Mouse (Mus musculus): ENCODE measurements around the gene Lrrc26. TPM values are rescaled to one million over a fixed set of nuclear protein-coding genes. Genes with fewer than 3 reads are reported as not detected.
A peak's percentile ranks its signal among the peaks of the same experiment; 100 is the strongest.

The Lrrc26 gene
- polyA plus RNA-seq, 1 experiment from 2014 or later = 6.9 TPM

GRCm38 (mm10) chr2:25303931-25304656, 14.4 kb downstream of the Lrrc26 start:
- Histone ChIP-seq H3K4me1 (peaks cover 10% of the 10 kb centered on the region; the same call in 1 of the 2 replicates), H3K9me3 (no peaks in the 10 kb centered on the region), H3K27ac (no peak overlapping the region), H3K9ac (no peak overlapping the region), H3K36me3 (no peaks in the 10 kb centered on the region), H3K4me3 (replicated peaks) (peak overlapping the region; percentile 45; the same call in 1 of the 2 replicates), H3K4me2 (peak overlapping the region; percentile 95), H3K27me3 (replicated peaks) (peaks cover 47% of the 10 kb centered on the region)
- WGBS = 63% methylated on average over 7 of the region's 7 CpGs
- ATAC-seq (ENCODE audit: insufficient read depth, low FRiP score, low read depth) = no peak

DNA sequence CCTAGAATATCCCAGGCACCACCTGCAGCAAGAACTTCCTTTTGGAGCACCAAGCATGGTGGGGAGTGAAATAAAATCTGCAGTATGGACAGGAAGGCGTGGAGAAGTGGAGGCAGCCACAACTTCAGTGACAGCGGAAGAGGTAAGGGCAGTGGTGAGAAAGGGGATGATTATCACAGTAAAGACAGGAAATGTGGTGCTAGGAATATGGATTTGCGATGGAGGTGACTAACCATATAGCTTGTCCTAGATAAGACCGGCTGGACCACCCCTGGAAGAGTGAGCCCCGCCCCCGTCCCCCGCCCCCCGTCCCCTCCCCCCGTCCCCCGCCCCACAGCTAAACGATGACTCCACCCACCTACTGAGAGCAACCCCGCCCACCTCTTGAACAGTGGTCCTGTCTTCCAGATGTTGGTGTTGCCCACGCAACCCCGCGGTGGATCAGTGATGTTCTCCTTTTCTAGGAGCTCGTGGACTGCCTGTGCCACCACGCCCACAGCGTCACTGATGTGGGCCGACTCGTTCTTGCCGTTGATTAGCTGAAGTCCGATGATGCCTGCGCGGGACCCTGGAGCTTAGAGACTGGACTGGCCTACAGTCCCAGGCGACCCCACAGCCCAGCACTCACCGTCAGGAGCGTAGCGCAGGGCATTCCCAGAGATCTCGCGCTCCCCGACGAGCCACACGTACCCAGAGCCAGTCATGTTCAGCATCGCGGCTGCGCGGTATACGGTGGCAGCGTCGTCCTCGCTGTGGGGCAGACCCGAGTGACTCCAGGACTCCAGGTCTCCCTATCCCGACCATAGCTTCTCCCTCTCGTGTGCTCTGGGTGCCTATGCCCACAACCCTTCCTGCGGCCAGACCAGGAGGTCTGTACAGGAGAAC, 15.2 kb downstream of the Lrrc26 start:
- Histone ChIP-seq H3K36me3 (no peaks in the 10 kb centered on the region), H3K9ac (0 out of 2 replicates have a peak overlapping the region, but pooled peaks have one; percentile 7), H3K27me3 (replicated peaks) (peaks cover 48% of the 10 kb centered on the region), H3K4me1 (peaks cover 10% of the 10 kb centered on the region; the same call in 1 of the 2 replicates), H3K4me2 (peak overlapping the region; percentile 95), H3K27ac (no peak overlapping the region), H3K9me3 (no peaks in the 10 kb centered on the region), H3K4me3 (replicated peaks) (peak overlapping the region; percentile 45)
- ATAC-seq (ENCODE audit: insufficient read depth, low FRiP score, low read depth) = peak; percentile 56
- 2% methylated on average over 40 of the region's 45 CpGs for WGBS

DNA sequence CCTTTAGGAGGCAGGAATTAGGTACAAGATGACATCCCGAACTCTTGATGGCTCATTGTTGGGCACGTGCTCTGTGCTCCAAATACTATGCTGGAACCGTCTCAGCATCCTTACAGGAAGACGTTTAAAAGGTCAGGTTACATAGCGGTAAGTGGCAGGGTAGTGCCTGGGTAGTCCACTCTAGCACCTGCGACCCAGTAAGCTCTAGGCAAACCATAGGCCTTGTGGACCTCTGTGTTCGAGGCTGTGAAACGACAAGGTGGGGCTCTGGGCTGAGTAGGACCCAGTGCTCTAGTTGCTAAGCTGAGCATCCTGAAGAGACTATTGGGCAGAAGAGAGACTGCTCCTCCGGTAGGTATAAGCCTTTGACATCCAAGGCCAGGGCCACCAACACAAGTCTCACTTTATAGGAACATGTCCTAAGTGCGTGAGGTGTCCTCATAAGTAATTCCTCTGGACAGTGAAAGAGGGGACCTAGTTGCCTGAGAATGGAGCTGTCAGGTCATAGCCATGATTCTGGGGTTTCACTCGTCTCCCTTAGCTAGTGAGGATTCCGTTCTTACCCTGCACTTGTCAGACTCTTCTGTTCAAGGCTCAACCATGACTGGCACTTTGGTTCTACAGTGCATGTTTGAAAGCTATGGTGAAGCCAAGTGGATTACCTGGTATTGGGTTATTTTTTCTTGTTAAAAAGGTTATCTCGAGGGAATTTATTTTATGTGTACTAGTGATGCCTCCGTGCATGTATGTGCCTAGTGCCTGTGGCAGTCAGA, 16.1 kb downstream of the Lrrc26 start:
- H3K4me3 ChIP-seq (replicated peaks) = peak overlapping the region; percentile 45
- H3K4me1 ChIP-seq = peaks cover 10% of the 10 kb centered on the region; the same call in 1 of the 2 replicates
- ATAC-seq (ENCODE audit: insufficient read depth, low FRiP score, low read depth) = no peak
- WGBS = 51% methylated on average over 14 of the region's 14 CpGs
- H3K27me3 ChIP-seq (replicated peaks) = peaks cover 54% of the 10 kb centered on the region
- no peak overlapping the region for H3K27ac ChIP-seq
- no peaks in the 10 kb centered on the region for H3K36me3 ChIP-seq
- H3K9ac ChIP-seq = 0 out of 2 replicates have a peak overlapping the region, but pooled peaks have one; percentile 7
- H3K9me3 ChIP-seq = no peaks in the 10 kb centered on the region
- peak overlapping the region; percentile 95 for H3K4me2 ChIP-seq

- H3K27me3 ChIP-seq (replicated peaks) = peaks cover 70% of the 10 kb centered on the region
- no peak overlapping the region for H3K4me3 ChIP-seq (replicated peaks)
- no peaks in the 10 kb centered on the region for H3K36me3 ChIP-seq
- H3K9ac ChIP-seq = no peak overlapping the region
- H3K27ac ChIP-seq = no peak overlapping the region
- peaks cover 3% of the 10 kb centered on the region; the same call in 1 of the 2 replicates for H3K4me1 ChIP-seq
- H3K4me2 ChIP-seq = no peak overlapping the region
- WGBS = 50% methylated on average over 10 of the region's 10 CpGs
- ATAC-seq (ENCODE audit: insufficient read depth, low FRiP score, low read depth) = no peak
- no peaks in the 10 kb centered on the region for H3K9me3 ChIP-seq
Measured at GRCm38 (mm10) chr2:25310180-25310579, 20.5 kb downstream of the Lrrc26 start.

GRCm38 (mm10) chr2:25310969-25311368, 21.3 kb downstream of the Lrrc26 start:
- Histone ChIP-seq H3K4me2 (peak overlapping the region; percentile 39), H3K27ac (no peak overlapping the region), H3K4me1 (no peaks in the 10 kb centered on the region), H3K9me3 (no peaks in the 10 kb centered on the region), H3K4me3 (replicated peaks) (0 out of 2 replicates have a peak overlapping the region, but pooled peaks have one; percentile 11), H3K27me3 (replicated peaks) (peaks cover 65% of the 10 kb centered on the region), H3K9ac (no peak overlapping the region), H3K36me3 (no peaks in the 10 kb centered on the region)
- WGBS = 1% methylated on average over 22 of the region's 22 CpGs
- ATAC-seq (ENCODE audit: insufficient read depth, low FRiP score, low read depth) = no peak

- no peaks in the 10 kb centered on the region for H3K9me3 ChIP-seq
- H3K4me3 ChIP-seq (replicated peaks) = 0 out of 2 replicates have a peak overlapping the region, but pooled peaks have one; percentile 11
- WGBS = 7% methylated on average over 11 of the region's 11 CpGs
- ATAC-seq (ENCODE audit: insufficient read depth, low FRiP score, low read depth) = 0 out of 2 replicates have a peak, but pooled peaks have one; percentile 22
- H3K27me3 ChIP-seq (replicated peaks) = peaks cover 65% of the 10 kb centered on the region
- no peak overlapping the region for H3K9ac ChIP-seq
- H3K27ac ChIP-seq = no peak overlapping the region
- no peaks in the 10 kb centered on the region for H3K4me1 ChIP-seq
- H3K4me2 ChIP-seq = peak overlapping the region; percentile 39; the same call in 1 of the 2 replicates
- no peaks in the 10 kb centered on the region for H3K36me3 ChIP-seq
Measured at GRCm38 (mm10) chr2:25311491-25311891, 21.8 kb downstream of the Lrrc26 start.

GRCm38 (mm10) chr2:25318119-25318966, 28.6 kb downstream of the Lrrc26 start:
- peak; percentile 18; the same call in 1 of the 2 replicates for ATAC-seq (ENCODE audit: insufficient read depth, low FRiP score, low read depth)
- no peaks in the 10 kb centered on the region for H3K36me3 ChIP-seq
- 5% methylated on average over 31 of the region's 31 CpGs for WGBS
- peak overlapping the region; percentile 66 for H3K4me2 ChIP-seq
- H3K9me3 ChIP-seq = no peaks in the 10 kb centered on the region
- peak overlapping the region; percentile 27 for H3K4me3 ChIP-seq (replicated peaks)
- H3K9ac ChIP-seq = no peak overlapping the region
- H3K27me3 ChIP-seq (replicated peaks) = peaks cover 43% of the 10 kb centered on the region
- peaks cover 3% of the 10 kb centered on the region; the same call in 1 of the 2 replicates for H3K4me1 ChIP-seq
- H3K27ac ChIP-seq = no peak overlapping the region

DNA sequence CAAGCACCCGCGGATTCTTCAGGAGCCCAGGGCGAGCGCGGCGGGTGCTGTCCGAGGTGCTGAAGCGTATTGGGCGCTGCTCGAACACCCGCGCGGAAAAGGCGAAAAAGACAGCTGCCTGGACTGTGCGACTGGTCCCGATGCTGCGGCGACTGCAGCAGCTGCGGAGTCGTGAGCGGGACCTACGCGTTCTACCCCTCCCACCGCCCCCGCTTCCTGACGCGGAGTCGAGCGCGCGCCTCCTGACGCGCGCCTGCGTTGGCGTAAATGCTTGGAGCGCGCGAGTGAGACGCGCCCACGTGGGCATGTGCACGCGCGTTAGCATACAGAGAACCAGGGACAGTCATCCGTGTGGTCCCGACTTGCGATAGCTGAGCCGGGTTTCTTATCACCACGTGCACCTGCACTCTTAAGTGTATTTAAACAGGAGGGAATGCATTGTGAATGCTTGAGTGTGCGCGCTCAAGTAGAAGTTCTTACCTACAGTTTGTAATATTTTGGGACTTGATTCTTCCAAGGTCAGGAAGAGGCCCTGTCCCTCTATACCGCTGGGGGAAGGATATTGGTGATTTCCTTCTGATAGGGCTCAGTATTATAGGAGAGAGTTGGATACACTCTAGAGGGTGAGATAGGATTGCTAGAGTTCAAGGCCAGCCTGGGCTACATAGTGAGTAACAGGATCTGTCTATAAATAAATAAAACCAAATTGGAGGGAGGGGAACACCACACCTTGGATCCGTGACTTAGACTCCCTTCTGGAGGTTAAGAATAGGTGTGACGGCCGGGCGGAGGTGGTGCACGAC, 29.5 kb downstream of the Lrrc26 start, which contains the start of gene Grin1:
Gene Grin1 (minus strand): TSS at position 217 of the 803 bp plus-strand sequence.
- Histone ChIP-seq H3K9me3 (no peaks in the 10 kb centered on the region), H3K9ac (no peak within 1 kb of the TSS), H3K27me3 (replicated peaks) (peaks cover 40% of the 10 kb centered on the region), H3K36me3 (no peaks in the 10 kb centered on the region), H3K4me3 (replicated peaks) (peak within 1 kb of the TSS; percentile 27), H3K27ac (no peak within 1 kb of the TSS), H3K4me2 (peak within 1 kb of the TSS; percentile 66), H3K4me1 (peaks cover 3% of the 10 kb centered on the region; the same call in 1 of the 2 replicates)
- 9% methylated on average over 58 of the region's 58 CpGs for WGBS
- ATAC-seq (ENCODE audit: insufficient read depth, low FRiP score, low read depth) = peak; percentile 60

DNA sequence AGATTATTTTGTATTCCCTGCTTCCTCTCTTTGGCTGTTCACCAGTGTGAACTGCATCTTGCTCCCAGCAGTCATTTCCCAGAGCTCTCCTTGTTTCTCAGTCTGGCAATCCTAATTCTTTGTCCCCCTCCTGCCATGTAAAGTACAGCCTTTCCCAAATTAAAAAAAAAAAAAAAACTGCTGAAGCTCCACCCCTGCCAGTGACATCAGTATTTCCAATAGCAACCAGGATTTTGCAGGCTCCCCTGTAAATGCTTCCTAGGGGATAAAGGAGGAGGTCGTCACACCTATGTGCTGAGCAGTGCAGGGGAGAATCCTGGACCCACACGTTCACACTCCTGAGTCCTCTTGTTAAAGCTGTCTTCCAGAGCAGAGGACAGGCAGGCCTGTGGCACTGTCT, 30.4 kb downstream of the Lrrc26 start:
- Histone ChIP-seq H3K27ac (no peak overlapping the region), H3K36me3 (no peaks in the 10 kb centered on the region), H3K4me2 (no peak overlapping the region), H3K9me3 (no peaks in the 10 kb centered on the region), H3K27me3 (replicated peaks) (peaks cover 40% of the 10 kb centered on the region), H3K4me3 (replicated peaks) (no peak overlapping the region), H3K4me1 (peaks cover 3% of the 10 kb centered on the region; the same call in 1 of the 2 replicates), H3K9ac (no peak overlapping the region)
- 31% methylated on average over 2 of the region's 2 CpGs for WGBS
- ATAC-seq (ENCODE audit: insufficient read depth, low FRiP score, low read depth) = no peak

DNA sequence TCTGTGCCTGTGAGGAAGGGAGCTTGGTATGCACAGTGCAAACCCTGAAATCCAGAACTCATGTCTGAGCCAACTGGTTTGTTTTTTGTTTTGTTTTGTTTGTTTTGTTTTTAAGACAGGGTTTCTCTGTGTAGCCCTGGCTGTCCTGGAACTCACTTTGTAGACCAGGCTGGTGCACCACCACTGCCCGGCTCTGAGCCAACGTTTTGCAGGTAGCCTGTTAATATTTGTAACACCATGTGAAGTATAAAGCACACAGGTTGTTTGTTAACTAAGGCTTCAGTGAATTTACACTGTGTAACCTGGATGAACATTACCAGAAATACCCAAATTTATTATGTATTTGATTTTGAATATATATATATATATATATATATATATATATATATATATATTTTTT, 36.3 kb downstream of the Lrrc26 start:
- H3K9ac ChIP-seq = no peak overlapping the region

More for the DNA sequence above, 36.3 kb downstream of the Lrrc26 start:
- no peaks in the 10 kb centered on the region for H3K4me1 ChIP-seq
- no peak overlapping the region for H3K4me2 ChIP-seq
- H3K4me3 ChIP-seq (replicated peaks) = no peak overlapping the region
- no peak overlapping the region for H3K27ac ChIP-seq
- no peaks in the 10 kb centered on the region for H3K27me3 ChIP-seq (replicated peaks)
- ATAC-seq (ENCODE audit: insufficient read depth, low FRiP score, low read depth) = no peak
- WGBS = 69% methylated on average over 2 of the region's 2 CpGs
- no peaks in the 10 kb centered on the region for H3K9me3 ChIP-seq
- no peaks in the 10 kb centered on the region for H3K36me3 ChIP-seq
